In the genomic region with DNA sequence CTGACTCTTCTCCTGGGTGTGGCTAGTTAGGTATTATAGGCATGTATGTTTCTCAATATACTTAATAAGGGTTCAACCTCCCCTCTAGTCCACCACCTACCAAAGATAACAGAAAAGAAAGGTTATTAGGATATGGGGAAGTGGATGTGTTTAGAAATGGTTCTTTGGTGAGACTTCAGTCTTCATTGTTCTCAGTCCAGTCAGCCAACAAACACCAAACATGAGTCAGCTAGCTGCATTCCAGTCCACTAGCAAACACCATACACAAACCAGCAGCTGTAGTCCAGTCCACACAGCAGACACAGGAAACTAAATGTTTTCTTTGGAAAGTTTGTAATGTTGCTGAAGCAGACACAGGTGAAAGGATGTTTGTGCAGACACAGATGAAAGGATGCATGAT, we compare ENCODE assay signal across 18 mouse cellular contexts.
"Had no signal": no experiment of that assay in that cellular context is flagged by ENCODE, and none has a peak within 500 bp of the region (broad histone marks: within the 10 kb centered on the region; RNA-seq: fewer than 3 reads in every experiment).

No protein-coding gene starts in this region.

- H3K27ac ChIP-seq: kidney, embryonic 15.5 days; left cerebral cortex, adult 2 months; liver, embryonic 13.5 days; midbrain, embryonic 12.5 days; neural tube, embryonic 13.5 days had no signal

- DNase-seq: kidney, postnatal 10 days; kidney, postnatal 36 days; layer of hippocampus, postnatal 36 days; liver, embryonic 13.5 days; lung, adult 2 months; lung, postnatal 14 days; lung, postnatal 4 days; retina, postnatal 1 day; right cerebral cortex, postnatal 25 days; spleen, adult 18-20 months; thymus, adult 18-20 months; thymus, postnatal 36 days had no signal

- H3K4me1 ChIP-seq: liver, embryonic 13.5 days had no signal

- H3K4me3 ChIP-seq: kidney, embryonic 15.5 days; left cerebral cortex, adult 2 months; liver, embryonic 13.5 days; midbrain, embryonic 12.5 days; myocyte; neural tube, embryonic 13.5 days; stomach, embryonic 15.5 days had no signal
